Mouse (Mus musculus): ENCODE measurements around the gene Lbhd1. TPM values are rescaled to one million over a fixed set of nuclear protein-coding genes. Genes with fewer than 3 reads are reported as not detected.

Gene Lbhd1
- total RNA-seq, 2 experiments from 2014 or later = 3.9 to 6.1 TPM

GRCm38 (mm10) chr19:8898576-8898975, 15.0 kb downstream of the Lbhd1 start:
- DNase-seq = no peak
- intact Hi-C loops (cut with DNase I) = loop anchor here (2.0 kb wide), 1 partner anchor 22 kb away; the partner anchor contains the start of gene B3gat3

- DNase-seq = no peak
- intact Hi-C loops (cut with DNase I) = loop anchor here (2.0 kb wide), 1 partner anchor 22 kb away; the partner anchor contains the start of gene B3gat3
Observed at GRCm38 (mm10) chr19:8899079-8899478, 15.5 kb downstream of the Lbhd1 start.

DNA sequence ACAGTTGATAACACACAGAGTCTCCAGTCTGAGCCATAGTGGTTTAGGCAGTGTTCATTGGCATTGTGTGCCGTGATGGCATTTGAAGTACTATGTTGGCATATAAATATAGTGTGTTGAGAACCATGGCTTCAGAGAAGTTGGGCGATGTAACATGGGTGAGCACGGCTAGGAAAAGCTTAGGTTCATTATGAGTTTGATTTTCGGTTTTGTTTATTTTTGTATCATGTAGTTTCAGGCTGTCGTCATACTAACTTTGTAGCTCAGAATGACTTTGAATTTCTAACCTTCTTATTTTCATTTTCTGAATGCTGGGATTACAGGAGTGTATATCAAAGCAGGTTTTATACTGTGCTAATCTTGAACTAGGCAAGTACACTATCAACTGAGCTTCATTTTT, 19.9 kb downstream of the Lbhd1 start:
- no peak for DNase-seq
- intact Hi-C loops (cut with DNase I) = no loop called here

- no peak for DNase-seq
- intact Hi-C loops (cut with DNase I) = no loop called here
Observed at GRCm38 (mm10) chr19:8908531-8908930, 25.0 kb downstream of the Lbhd1 start.

GRCm38 (mm10) chr19:8911810-8912209, 28.3 kb downstream of the Lbhd1 start:
- no peak for DNase-seq
- intact Hi-C loops (cut with DNase I) = loop anchor here (5.0 kb wide), 1 partner anchor 85 kb away; the partner anchor contains the start of gene AC129217.1

GRCm38 (mm10) chr19:8914212-8914611, 30.7 kb downstream of the Lbhd1 start:
- intact Hi-C loops (cut with DNase I) = loop anchor here (5.0 kb wide), 1 partner anchor 87 kb away; the partner anchor contains the start of gene AC129217.1
- no peak for DNase-seq

- DNase-seq = no peak
- intact Hi-C loops (cut with DNase I) = no loop called here
Observed at GRCm38 (mm10) chr19:8919000-8919399, 35.5 kb downstream of the Lbhd1 start.

DNA sequence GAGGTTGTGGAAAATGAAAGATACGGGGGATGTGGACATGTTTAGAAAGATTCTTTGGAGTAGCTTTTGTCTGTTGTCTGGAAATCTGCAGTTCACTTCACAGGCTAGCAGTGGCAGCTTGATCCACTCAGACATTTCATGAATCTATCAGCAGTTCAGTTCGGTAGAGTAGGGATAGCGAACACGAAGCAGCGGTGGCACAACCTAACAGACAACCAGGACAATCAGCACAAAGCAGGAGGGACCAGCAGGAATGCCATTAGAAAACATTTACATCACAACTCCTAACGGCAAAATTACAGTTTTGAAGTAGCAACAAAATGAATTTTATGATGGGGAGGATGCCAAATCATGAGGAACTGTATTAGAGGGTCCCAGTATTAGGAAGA, 36.1 kb downstream of the Lbhd1 start:
- intact Hi-C loops (cut with DNase I) = loop anchor here (2.0 kb wide), 1 partner anchor 21 kb away; the partner anchor contains the start of gene Ganab
- DNase-seq = no peak

DNA sequence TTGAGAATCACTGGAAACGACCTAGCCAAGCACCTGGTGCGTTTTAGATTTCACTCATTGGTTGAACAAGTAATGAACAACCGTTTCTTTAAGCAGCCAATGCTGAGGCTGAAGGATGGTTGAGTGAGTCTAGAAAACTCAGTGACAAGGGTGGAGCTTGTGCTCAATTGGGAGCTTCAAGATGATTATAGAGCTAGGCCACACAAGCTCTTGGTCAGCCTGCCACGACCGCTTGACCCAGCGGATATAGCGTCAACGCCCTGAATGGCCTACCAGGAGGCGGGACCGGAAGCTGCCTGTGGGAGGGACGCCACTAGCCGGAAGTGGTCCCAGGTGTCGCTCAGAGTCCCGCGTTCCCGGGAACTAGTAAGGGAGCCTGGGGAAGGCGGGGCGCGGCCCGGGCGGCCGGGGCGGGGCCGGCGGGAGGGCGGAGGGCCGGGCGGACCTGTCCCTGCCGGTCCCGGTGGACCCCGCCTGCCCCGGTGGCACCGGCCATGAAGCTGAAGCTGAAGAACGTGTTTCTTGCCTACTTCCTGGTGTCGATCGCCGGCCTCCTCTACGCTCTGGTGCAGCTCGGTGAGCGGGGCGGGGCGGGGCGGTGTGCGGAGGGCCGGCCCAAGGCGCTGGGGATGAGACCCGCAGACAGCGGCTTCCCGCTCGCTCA, 36.7 kb downstream of the Lbhd1 start, which contains the start of gene B3gat3:
B3gat3 (plus strand) TSS at position 302 of the 664 bp plus-strand sequence.
- intact Hi-C loops (cut with DNase I) = loop anchor here (2.0 kb wide), 1 partner anchor 21 kb away; the partner anchor contains the start of gene Ganab
- peak; percentile 95 to 97 for DNase-seq

DNA sequence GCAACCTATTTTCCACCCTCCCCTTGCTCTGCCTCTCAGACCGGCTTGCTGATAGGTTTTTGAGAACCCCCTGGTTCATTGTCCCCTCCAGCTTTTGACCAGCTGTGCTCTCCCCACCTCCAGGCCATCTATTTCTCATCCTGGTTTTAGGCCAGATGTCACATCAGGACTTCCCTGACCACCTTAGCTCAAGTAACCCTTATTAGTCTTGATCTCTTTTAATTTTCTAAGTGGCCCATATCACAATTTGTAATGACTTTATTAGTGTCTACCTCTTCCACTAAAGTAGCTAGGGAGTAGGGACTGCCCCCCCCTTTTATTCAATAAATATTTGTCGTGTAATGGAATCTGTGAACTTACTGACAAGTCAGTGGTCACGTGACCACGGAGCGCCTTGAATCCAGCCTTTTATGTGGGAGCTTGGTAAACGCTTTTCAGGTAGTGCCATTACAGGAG, 37.3 kb downstream of the Lbhd1 start:
- intact Hi-C loops (cut with DNase I) = loop anchor here (2.0 kb wide), 1 partner anchor 22 kb away; the partner anchor contains the start of gene Ganab
- no peak for DNase-seq

GRCm38 (mm10) chr19:8921741-8922140, 38.2 kb downstream of the Lbhd1 start:
- intact Hi-C loops (cut with DNase I) = loop anchor here (2.0 kb wide), 1 partner anchor 23 kb away; the partner anchor contains the start of gene Ganab
- DNase-seq = no peak

DNA sequence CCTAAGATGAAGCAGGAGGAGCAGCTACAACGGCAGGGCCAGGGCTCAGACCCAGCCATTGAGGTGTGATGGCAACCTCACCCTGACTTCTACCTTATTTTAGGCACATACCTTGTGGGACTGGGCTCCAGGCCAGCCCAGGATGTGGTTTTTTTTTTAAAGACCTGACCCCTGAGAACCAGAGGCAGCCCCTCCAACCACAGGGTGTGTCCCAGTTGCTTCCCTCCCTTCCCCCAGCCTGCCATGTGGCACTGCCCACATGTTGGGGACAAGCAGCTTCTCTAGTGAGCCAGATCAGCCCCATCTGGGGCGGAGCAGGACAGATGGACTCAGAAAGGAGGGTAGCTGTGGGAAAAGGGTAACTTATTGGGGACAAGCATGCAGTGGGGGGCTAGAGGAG, 43.2 kb downstream of the Lbhd1 start:
- DNase-seq = no peak
- intact Hi-C loops (cut with DNase I) = no loop called here

DNA sequence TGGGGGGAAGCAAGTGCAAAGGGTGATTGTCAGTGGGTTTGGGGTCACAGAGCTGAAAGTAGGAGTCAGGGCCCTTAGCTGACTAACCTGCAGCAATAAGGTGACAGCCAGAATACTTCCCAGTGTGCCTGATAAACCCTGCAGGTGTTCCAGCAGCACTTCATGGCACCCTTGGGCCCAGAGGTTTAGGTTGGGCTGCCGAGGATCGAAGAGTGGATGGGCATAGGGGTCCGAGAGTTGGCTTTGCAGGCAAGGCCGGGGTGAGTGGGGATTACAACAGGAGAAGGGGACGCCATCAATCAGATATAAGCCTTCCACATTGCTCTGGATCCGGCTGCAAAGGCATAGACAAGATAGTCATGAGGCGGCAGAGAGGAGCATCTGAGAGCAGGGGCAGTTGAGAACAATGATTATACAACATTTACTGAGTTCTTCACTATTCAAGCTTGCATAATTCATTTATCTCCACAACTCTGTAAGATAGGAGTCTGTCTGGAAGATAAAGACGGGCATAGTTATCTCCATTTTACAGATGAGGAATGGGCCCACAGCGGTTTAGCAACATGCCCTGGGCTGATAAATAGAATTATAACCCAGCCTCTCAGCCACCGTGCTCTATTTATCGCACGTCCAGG, 44.5 kb downstream of the Lbhd1 start:
- DNase-seq = no peak
- intact Hi-C loops (cut with DNase I) = no loop called here

- intact Hi-C loops (cut with DNase I) = no loop called here
- DNase-seq = no peak
Observed at GRCm38 (mm10) chr19:8928689-8929223, 45.2 kb downstream of the Lbhd1 start.

DNA sequence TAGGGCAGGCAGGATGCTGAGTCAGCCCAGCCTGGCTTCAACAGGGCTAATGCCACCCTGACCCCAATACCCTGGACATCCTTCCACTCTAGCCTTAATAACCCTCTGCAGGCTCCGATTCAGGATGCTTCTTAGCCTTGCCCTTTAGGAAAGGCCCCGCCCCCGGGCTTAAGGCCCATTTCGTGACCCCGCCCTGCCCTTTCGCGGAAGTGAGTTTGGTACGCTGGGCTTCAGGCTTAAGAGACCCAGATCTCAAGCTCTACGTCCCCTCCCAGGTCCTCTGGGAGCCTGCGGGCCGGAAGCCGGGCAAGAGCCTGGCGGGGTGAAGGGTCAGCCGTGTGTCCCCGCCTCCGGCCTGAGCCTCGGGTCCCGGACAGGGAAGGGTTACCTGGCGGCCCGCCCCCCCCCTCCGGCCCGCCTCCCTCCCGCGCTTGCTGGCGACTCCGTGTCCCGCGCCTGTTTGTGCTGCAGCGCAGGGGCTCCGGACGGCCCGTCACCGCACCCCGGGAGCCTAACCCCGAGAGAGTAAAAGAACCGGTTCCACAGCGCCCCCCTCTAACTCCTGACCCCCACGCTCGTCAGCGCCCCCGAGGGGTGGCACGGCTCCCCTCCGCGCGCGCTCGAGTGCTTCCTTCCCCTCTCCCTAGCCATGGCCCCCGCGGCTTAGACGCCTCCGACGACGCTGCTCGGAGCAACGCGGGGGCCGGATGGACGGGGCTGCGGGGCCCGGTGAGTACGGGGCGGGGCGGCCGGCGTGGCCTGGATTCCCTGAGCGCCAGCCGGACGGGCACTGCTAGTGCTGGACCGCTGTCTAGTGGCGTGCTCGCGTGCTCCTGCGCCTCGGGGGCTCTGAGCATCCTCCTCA, 45.9 kb downstream of the Lbhd1 start, which contains the start of the genes Rom1 and Eml3:
Rom1 (minus strand) TSS at position 133 of the 865 bp plus-strand sequence.
Eml3 (plus strand) TSS at position 329 of the 865 bp plus-strand sequence.
- intact Hi-C loops (cut with DNase I) = no loop called here
- DNase-seq = peak; percentile 91 to 94

- intact Hi-C loops (cut with DNase I) = no loop called here
- DNase-seq = no peak
Observed at GRCm38 (mm10) chr19:8930117-8930516, 46.6 kb downstream of the Lbhd1 start.

DNA sequence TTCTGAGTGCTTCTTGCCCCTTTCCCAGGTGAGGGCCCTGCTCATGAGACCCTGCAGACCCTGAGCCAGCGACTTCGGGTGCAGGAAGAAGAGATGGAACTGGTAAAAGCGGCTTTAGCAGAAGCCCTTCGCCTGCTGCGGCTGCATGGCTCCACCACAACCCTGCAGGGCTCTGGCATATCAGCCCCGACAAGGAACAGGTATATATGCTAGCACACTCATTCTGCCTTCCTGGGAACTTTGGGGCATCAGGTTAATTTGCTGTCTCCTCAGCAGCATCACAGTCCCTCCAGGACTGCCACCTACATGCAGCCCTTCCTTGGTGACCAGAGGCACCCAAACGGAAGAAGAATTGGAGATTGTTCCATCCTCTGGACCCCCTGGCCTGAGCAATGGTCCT, 47.2 kb downstream of the Lbhd1 start:
- no peak for DNase-seq
- intact Hi-C loops (cut with DNase I) = no loop called here

- DNase-seq = no peak
- intact Hi-C loops (cut with DNase I) = no loop called here
Observed at GRCm38 (mm10) chr19:8936736-8937135, 53.2 kb downstream of the Lbhd1 start.

- no peak for DNase-seq
- intact Hi-C loops (cut with DNase I) = loop anchor here (5.0 kb wide), 1 partner anchor 53 kb away; the partner anchor contains the start of genes 1810009A15Rik and Gm49416
Observed at GRCm38 (mm10) chr19:8940526-8941133, 57.1 kb downstream of the Lbhd1 start.

Data from heart, postnatal 14 days (tissue).